Mouse (Mus musculus) retina, embryonic 14.5 days (tissue): Measurements from ENCODE around the gene Slc25a5.

Experiments
- DNase-seq: peaks from one replicate; pipeline ENCODE4 v3.0.0-alpha.2; 2015; ENCODE audit warnings: low spot score

Gene Slc25a5

DNA sequence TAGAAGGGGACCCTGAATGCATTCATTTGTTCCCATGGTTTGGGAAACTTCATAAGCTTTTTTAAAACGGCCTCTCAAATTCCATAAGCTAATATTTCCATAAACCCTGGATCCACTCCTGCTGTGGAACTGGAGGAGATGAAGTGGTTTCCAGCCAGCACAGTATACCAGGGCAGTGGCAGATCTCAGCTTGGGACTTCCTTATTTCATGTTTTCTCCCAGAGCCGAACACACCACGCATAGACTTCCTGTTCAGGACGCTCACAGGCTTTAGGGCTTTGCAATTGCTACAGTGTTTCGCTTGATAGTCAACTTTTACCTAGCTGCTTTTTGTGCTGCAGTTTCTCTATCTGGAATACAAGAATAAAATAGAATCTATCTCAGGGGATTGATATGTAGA, 7.7 kb downstream of the Slc25a5 start:
- no peak for DNase-seq

DNA sequence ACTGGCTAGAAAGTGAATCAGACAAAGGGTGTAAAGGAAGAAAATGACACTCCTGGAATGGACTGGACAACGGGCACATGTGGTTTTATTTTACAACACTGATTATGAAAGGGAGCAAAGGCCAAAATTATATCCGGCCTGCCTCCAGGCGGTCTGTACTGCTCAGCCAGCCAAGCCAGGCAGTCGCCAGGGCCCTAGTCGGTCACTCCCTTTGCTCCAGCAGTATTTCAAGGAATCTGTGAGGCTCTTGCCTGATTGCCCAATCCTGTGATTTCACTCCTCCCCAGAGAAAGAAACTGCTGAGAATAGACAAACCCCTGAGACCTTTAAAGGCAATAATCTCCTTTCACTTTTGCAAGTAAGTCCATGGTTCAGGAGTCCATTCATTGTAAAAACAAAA, 8.7 kb downstream of the Slc25a5 start:
- DNase-seq: no peak

DNA sequence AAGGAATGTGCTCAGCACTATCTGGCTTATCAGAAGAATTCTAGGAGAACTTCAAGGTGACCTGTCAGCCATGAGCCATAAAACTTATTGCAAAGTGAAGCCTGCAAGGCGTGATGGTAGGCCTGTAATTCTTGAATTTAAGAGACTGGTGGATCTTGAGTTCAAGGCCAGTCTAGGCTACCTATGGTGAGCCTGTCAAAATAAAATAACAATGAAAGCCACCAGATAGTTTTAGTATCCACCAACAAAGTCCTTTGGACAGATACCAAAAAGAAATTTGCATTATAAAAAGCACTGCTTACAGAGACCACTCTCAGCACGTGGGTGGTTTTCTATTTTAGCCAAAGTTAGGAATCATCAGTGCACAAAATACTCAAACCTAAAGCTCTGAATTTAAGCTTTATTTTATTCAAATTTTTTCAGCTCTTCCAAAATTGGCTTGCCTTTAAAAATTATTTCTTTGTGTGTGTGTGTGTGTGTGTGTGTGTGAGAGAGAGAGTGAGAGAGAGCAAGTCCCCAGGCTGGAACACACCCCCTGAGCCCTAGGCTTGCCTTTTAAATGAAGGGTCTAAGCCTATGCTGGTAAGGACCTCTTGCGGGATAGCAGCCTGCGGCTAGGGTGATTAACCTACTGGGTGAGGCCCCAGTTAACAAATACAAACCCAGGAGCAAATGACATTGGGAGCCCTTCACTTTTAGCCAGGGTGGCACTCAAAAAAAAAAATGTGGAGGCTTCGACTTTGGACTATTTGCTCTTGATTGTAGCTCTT, 10.2 kb downstream of the Slc25a5 start:
- DNase-seq: no peak

DNA sequence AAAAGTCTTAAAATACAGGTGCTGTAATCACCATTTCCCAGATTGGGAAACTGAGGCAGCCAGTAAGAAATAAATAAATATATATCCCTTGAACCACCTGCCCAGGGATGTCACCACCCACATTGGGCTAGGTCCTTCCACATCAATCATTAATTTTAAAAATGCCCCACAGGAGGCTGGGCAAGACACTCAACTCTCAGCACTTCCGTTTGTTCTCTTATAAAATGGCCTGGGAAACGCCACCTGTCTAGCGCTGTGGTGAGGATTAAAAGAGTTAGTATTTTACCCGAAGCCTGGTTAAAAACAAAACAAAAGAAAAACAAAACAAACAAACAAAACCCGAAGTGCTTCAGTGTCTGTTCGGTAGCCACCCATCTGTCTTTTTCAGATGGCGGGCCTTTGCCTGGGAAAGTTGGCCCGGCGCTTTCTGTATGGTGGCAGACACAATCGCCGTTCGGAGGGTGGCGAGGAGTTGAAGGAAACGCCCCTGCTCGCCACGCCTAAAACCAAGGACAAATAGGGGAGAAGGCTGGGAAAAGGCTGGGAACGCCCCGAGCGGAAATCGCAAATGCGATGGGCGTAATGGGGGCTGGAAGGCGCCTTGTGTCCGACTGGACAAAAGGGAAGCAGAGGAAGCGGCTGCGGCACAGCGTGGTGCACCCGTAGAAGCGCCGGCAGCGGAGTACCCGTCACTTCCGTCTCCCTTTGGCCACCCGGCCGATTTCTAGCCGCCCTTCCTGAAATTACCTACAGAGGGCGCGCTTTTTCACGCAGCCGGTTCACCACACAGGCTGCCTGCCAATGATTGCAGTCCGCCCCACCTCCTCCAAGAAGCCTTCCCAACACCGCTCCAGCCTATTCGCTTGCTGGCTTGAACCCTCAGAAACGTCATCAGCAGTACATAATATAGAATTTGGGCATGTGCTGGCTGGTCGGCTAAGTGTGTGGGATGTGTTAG, 12.2 kb downstream of the Slc25a5 start:
- peak; percentile 86 for DNase-seq

DNA sequence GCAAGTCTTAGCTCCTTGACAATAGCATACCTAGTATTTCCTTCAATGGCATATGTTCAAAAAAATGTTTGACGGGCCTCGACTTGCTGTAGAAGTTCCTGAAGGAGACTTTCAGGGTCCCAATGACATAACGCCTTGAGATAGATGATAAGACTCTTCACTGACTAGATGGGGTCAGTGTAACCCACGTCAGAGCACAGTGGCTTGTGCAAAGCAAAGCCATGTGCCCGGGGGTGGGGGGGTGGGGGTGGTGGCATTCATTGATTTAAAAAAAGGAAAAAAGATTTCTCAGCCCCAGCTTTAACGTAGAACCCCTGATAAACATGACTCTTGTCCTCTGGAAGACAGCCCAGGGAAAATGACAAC, 12.8 kb downstream of the Slc25a5 start:
- DNase-seq: no peak

- peak; percentile 48 for DNase-seq
Measured at GRCm38 (mm10) chrX:36811377-36811776, 15.9 kb downstream of the Slc25a5 start.

DNA sequence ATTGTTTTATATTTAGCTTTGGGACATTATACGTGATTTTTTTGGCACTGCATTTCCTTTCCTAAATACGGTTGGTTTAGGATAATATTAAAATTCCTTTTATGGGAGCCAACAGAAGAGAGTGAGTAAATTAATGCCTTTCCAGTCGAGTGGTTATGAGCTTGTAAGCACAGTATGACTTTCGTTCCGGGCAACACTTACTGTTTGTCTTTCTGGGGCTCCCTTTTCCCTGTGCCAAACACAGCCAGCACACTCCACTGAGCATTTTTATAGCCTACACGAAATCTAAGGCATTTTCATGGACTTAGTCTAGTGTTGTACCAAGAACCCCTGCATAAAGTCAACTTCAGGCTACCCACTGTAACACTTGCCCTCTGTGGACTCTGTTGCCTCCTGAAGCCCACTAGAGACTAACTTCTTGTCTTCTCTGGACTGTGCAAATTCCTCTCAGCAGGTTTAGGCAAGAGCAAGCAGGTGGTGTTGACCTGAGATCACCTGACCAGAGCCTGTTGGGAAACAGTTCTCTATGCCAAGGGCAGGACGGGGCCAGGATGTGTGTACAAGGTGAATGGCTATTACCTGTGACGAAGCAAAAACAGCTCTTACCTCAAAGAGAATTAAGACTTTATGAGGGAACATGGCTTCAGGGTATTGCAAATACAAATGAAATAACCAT, 18.8 kb downstream of the Slc25a5 start:
- no peak for DNase-seq

- DNase-seq: no peak
Measured at GRCm38 (mm10) chrX:36815022-36815421, 19.6 kb downstream of the Slc25a5 start.

- DNase-seq: no peak
Measured at GRCm38 (mm10) chrX:36815439-36815838, 20.0 kb downstream of the Slc25a5 start.

- peak; percentile 17 for DNase-seq
Measured at GRCm38 (mm10) chrX:36816368-36816899, 21.0 kb downstream of the Slc25a5 start.

- DNase-seq: peak; percentile 64
Measured at GRCm38 (mm10) chrX:36816953-36817441, 21.5 kb downstream of the Slc25a5 start.

DNA sequence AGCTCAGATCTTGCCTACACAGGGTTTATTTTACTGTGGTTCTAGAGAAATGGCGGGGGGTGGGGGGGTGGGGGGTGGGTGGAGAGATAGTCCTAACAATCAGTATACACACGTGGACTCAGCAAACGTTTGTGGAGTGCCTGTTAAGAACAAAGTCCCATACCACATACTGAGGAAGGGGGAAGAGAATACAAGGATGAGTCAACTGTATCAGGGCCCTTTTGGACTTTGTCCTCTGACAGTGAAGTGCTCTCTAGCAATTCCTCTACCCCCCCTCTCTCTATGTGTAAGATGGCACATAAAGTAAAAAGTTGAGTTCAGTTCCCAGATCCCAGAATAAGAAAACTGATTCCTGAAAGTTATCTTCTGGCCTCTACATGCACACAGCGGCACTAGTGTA, 24.1 kb downstream of the Slc25a5 start:
- no peak for DNase-seq

DNA sequence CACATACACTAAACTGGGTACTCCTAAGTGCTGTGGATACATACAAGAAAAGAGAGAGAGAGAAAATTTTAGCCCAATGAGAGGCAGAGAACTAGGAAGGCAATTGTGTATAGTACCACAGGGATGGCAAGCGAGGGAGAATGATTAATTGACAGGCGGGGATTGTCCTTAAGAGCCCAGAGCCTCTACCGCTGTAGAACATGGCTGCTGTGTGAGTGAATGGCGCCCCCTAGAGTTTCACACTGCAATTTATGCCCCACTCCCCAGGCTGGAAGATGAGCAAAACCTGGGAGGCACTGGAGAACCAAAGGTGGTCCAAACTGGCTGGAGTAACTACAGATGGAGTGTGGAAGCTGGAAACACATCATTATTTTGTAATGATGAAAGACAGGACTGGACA, 24.8 kb downstream of the Slc25a5 start:
- peak; percentile 71 for DNase-seq

DNA sequence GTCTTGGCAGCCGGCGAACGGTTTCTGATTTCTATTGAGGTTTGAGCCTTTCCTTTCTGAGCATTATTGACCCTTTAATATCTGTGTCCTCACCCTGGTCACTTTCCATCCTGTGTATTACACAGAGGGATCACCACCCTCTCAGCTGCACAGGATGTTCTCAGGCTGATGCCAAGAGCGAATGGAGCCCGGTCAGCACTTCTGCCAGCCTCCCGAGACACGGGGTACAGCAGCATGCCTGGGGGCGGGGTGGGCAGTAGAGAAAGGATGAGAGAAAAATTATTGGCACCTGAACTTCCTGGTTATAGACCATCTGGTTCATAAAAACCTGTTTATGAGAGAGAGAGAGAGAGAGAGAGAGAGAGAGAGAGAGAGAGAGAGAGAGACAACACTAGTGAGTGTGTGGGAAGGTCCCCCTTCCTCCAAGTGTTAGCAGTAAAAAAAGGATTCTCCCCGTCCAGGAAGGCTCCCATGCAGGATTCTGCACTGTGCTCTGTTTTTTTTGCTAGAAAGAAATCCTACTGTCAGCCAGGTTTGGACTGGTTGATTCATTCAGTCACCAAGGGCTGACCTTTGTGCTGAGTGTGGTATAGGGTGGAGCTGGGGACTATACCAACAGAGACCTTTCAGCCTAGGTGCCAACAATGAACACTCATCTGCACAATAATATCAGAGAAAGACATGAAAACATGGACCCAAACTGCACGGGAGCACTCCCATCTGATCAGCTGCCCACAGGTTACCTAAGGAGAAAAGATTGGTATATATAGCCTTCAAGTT, 28.7 kb downstream of the Slc25a5 start:
- DNase-seq: no peak

- DNase-seq: no peak
Measured at GRCm38 (mm10) chrX:36825032-36825431, 29.6 kb downstream of the Slc25a5 start.

GRCm38 (mm10) chrX:36826873-36827272, 31.4 kb downstream of the Slc25a5 start:
- no peak for DNase-seq

- peak; percentile 47 for DNase-seq
Measured at GRCm38 (mm10) chrX:36830271-36830670, 34.8 kb downstream of the Slc25a5 start.

DNA sequence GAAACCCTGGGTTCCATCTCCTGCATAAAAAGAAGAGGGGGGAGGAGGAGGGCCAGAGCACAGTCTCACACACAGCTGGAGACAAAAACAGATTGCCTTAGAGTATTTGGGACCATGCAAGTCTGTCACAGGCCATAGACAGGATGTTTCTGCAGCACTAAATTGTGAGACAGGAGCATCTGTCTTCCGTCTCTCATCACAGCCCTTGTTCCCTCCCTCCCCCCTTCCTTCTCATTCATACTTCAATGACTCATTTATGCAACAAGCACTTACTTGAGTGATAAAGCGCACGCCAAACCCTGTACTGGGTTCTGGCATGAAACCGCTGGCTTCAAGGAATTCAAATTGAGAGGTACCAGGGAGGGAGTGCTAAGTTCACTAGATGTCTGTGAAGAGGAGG, 36.2 kb downstream of the Slc25a5 start:
- DNase-seq: no peak

DNA sequence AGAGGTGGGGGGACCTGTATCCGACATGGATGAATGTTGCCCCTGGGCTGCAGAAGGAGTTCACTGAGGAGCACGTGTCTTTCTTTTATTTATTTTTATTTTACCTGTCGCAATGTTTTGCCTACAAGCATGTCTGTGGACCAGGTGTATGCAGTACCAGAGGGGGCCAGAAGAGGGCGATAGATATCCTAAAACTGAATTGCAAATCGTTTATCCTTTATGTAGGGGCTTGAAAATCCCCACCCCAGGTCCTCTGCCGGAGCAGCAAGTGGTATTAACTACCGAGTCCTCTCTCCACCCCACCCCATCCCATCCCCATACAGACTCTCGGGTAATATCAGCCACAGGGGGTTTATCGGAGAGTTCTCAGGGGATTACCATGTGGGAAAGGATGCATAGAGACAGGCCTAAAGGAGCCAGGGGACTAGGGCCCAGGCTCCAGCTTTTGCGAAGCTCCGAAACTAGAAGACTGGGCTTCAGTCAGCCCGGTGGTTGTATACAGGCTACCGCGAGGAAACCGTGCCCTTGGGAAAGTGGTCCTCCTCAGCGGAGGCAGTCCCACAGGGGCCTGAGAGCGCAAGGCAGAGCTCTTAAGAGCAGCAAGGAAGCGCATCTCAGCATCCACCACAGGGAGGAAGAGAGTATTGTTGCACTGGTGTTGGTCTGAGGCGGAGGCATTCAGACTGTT, 38.1 kb downstream of the Slc25a5 start:
- peak; percentile 80 for DNase-seq

DNA sequence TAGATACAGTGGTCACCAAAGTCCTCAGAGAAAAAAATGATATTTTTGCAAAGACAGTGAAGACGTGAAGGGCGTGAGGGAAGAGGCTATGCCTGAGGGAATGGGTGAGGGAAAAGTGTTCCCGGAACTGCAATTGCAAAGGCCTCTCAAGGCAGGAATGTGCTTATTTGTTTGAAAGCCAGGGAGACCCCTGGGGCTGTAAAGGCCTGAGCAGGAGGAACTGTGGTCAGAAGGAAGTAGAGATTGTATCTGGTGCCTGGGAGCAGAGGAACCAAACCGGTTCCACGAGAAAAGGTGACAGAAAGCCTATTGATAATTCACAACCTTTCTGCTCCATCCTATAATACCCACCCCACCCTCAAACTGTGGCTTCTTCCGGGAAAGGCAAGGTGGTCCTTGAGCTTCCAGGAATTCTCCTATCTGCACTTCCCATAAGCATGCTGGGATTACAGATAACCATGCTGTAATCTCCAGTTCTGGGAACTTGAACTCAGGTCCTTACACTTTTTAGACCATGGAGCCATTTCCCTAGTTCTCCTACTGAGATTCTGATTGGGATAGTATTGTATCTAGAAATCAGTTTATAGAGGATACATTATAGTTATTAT, 41.7 kb downstream of the Slc25a5 start:
- DNase-seq: no peak
